Mouse (Mus musculus) frontal cortex, adult 2 months (tissue): ENCODE measurements around the gene Ar. TPM values are rescaled to one million over a fixed set of nuclear protein-coding genes. Genes with fewer than 3 reads are reported as not detected.

ENCODE experiments used
- DNase-seq, 2 experiments: peaks; one replicate each; pipeline ENCODE4 v3.0.0; 2022; ENCODE audit warnings: low spot score in 1 of 2; ENCODE audit errors: extremely low spot score in 1 of 2
- polyA plus RNA-seq: library from polyadenylated mRNA; depleted of rRNA; stranded (reverse); fragments of >200 nt; gene quantifications from 2 replicates; pipeline ENCODE4 v1.2.3, GENCODE M21; 2012; rRNA removed

Gene Ar
- 2.5 and 2.7 TPM in 2 replicates for polyA plus RNA-seq

DNA sequence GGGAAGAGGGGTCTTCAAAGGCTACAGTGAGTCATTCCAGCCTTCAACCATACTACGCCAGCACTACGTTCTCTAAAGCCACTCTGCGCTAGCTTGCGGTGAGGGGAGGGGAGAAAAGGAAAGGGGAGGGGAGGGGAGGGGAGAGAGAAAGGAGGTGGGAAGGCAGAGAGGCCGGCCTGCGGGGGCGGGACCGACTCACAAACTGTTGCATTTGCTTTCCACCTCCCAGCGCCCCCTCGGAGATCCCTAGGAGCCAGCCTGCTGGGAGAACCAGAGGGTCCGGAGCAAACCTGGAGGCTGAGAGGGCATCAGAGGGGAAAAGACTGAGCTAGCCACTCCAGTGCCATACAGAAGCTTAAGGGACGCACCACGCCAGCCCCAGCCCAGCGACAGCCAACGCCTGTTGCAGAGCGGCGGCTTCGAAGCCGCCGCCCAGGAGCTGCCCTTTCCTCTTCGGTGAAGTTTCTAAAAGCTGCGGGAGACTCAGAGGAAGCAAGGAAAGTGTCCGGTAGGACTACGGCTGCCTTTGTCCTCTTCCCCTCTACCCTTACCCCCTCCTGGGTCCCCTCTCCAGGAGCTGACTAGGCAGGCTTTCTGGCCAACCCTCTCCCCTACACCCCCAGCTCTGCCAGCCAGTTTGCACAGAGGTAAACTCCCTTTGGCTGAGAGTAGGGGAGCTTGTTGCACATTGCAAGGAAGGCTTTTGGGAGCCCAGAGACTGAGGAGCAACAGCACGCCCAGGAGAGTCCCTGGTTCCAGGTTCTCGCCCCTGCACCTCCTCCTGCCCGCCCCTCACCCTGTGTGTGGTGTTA, at the start of gene Ar:
Ar (plus strand) TSS at position 239 of the 812 bp plus-strand sequence.
- no peak for DNase-seq

DNA sequence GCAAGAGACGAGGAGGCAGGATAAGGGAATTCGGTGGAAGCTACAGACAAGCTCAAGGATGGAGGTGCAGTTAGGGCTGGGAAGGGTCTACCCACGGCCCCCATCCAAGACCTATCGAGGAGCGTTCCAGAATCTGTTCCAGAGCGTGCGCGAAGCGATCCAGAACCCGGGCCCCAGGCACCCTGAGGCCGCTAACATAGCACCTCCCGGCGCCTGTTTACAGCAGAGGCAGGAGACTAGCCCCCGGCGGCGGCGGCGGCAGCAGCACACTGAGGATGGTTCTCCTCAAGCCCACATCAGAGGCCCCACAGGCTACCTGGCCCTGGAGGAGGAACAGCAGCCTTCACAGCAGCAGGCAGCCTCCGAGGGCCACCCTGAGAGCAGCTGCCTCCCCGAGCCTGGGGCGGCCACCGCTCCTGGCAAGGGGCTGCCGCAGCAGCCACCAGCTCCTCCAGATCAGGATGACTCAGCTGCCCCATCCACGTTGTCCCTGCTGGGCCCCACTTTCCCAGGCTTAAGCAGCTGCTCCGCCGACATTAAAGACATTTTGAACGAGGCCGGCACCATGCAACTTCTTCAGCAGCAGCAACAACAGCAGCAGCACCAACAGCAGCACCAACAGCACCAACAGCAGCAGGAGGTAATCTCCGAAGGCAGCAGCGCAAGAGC, 1.3 kb downstream of the Ar start:
- DNase-seq: peak in 1 of 2 experiments; percentile 28

DNA sequence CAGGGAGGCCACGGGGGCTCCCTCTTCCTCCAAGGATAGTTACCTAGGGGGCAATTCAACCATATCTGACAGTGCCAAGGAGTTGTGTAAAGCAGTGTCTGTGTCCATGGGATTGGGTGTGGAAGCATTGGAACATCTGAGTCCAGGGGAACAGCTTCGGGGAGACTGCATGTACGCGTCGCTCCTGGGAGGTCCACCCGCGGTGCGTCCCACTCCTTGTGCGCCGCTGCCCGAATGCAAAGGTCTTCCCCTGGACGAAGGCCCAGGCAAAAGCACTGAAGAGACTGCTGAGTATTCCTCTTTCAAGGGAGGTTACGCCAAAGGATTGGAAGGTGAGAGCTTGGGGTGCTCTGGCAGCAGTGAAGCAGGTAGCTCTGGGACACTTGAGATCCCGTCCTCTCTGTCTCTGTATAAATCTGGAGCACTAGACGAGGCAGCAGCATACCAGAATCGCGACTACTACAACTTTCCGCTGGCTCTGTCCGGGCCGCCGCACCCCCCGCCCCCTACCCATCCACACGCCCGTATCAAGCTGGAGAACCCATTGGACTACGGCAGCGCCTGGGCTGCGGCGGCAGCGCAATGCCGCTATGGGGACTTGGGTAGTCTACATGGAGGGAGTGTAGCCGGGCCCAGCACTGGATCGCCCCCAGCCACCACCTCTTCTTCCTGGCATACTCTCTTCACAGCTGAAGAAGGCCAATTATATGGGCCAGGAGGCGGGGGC, 2.0 kb downstream of the Ar start:
- DNase-seq: peak in 1 of 2 experiments; percentile 8

DNA sequence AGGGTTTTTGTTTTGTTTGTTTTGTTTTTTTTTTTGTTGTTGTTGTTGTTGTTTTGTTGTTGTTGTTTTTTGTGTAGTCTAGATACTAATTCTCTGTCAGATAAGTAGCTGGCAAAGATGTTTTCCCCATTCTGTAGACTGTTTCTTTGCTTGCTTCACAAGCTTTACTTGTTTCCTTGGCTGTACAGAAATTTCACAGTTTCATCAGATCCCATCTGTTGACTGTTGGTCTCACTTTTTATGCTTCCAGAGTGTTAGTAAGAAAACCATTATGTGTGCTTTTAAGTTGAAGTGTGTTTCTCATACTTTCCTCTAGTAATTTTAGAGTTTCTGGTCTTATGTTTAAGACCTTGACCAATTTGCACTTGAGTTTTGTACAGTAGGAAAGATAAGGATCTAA, 41.2 kb downstream of the Ar start:
- peak in 1 of 2 experiments; percentile 20 for DNase-seq

DNA sequence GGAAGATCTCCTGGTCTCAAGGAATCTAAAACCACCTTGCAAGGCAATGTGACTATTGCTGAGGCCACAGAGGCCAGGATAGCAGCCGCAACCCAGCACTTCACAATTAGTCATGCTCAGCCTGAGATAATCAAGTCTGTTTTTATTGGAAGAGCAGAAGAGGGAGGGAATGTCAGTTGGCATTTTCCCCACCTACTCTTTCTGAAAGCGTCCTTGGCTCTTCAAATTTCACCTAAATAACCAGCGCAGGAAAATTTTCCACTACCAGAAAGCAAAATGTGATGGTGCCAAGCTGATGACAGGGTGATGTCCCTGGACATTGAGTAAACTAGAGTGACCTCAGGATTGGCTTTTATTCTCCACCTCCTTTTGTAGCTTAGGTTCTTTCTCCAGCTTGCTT, 57.2 kb downstream of the Ar start:
- DNase-seq: no peak

DNA sequence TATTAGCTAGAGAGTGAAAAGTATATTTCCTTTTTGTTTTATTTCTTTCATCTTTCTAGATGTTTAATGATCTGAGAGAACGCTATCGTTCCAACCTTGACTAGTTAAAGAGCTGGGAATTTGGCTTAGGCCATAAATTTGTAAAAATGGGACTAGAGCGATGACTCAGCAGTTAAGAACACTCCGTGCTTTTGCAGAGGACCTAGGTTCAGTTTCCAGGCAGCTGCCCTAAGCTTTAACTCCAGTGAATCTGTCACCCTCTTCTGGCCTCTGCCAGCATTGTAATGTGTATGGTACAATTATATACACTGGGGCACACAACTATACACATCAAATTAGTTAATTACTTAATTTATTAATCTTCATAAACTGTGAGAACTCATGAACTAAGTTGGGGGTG, 58.6 kb downstream of the Ar start:
- DNase-seq: peak in 1 of 2 experiments; percentile 2

DNA sequence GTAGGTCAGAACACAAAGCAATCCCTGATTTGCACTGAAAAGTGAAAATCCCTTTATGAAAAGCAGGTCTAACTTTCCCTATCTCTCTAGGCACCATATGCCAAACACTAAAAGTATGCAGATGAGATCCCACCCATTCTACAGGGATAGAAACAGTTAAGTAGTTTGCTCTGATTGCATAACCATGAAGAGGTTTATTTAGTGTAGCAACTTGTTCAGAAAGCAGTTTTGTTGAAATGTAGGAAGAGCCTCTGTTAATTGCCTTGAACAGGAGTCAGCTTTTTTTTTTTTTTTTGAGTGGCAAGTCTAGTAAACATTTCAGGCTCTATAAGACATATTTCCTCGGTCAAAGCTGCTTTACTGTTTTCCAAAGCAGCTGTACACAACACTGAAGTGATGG, 67.5 kb downstream of the Ar start:
- DNase-seq: no peak

DNA sequence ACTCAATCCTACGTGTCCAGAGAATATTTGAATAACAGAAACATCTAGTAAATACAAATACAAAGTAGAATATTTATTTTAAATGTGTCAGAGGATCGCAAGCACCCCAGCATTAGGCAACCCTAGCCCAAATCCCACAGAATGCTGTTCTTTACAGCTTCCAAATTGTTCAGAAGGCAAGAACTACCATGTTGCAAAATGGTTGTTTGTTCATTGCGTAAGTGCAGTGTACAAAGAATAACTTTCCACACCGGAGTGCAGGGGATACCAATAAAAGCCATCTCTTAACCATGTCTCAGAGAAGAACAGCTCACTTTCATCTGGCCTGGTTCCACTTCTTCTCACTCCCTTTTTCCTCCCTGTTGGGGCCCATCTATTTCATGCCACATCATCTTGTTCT, 90.4 kb downstream of the Ar start:
- DNase-seq: no peak

DNA sequence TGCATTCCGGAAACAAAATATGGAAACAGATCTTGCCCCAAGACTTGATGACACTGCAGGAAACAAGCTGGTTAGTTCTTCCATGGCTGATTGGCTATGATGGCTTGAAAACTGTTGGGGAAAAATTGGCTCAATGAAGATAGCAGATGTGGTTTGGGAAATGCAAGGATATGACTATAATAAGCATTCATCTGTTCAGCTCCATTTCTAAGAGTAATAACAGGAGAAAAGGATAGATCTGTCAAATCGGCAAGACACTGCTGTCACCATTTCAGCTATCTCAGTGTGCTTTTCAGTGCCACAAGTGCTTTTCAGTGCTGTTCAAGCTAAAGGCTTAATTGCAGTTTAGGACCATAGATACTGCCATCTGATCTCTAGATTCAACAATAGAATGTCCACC, 96.5 kb downstream of the Ar start:
- no peak for DNase-seq

DNA sequence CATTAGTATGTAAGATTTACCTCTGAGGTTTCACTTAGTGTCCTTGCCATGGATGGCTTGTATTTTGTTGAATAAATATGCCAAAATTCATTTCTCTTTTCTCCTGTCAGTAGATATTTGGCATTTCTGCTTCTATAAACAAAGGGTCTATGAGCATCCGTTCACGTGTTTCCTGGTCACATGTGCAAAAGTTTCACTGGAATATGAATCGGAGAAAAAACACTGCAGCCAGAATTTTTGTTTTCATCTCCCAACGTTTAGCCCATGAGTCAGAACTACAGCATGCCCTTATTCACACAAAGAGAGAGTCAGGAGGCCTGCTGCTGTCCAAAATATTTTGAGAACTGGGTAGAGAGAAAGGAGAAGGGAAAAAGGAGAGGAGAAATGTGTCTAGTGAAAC, 99.8 kb downstream of the Ar start:
- no peak for DNase-seq

DNA sequence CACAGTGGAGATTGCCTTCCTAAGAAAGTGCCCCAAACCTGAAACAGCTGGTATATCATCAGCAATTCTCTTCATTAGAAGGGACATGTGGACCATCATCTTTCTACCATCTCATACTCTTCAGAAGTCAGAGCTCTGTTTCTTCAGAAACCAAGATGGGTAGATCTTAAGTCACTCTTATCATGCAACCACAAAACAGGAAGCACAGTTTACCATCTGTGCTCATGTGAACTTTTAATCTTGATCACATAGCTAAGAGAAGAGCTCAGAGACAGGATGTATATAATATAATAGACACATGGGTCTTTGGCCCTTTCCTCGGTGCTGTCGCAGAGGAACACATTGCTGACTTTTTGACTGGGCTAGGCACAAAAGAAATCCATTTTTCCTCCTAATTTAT, 111.1 kb downstream of the Ar start:
- DNase-seq: no peak

DNA sequence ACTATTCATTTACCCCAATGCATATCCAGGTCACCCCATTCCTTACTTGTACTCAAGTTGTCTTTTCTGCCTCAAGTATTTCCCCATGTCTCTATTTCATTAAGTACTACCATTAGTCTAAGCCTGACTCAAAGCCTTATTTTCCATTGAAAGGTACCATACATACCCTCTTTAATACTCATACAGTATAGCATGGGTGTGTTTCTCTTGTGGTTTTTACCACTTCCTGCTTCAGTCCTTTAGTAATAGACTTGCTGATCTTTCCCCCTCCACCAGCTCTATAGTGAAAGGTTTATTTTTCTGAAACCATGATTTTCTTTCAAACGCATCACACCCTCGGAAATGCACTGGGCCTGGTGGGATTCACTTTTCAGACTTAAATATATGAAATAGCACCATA, 117.2 kb downstream of the Ar start:
- DNase-seq: no peak

DNA sequence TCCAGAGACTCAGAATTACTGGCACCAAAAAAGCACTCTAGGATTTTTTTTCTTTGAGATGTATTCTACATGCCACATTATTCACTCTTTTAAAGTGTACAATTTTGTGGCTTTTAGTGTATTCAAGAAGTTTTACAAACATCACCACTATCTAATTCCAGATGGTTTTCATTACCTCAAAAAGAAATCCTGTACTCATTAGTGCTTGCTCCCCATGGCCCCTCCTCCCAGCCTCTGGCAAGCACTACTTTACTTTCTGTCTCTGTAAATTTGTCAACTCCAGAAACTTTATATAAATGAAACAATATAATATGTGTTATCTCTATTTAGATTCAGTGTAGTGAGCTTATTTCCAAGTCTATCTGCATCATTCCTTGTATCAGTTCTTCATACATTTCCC, 122.8 kb downstream of the Ar start:
- no peak for DNase-seq

DNA sequence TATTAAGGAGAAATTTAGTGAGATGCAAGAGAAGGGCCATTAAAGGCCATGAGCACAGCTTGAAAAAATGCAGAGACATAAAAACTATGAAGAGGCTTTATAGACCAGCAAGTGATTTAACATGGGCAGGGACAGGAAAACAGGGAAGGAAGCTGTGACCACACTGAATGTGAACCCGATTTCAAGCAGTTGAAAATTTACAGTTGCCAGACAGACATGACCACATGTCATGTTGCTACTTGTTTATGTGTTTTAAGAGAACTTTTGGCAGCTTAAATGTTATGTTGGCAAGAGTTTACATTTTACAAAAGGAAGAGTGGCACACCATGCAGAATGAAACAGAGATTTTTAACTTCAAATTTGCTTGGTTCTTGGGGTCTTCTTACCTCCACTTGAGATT, 143.2 kb downstream of the Ar start:
- no peak for DNase-seq

DNA sequence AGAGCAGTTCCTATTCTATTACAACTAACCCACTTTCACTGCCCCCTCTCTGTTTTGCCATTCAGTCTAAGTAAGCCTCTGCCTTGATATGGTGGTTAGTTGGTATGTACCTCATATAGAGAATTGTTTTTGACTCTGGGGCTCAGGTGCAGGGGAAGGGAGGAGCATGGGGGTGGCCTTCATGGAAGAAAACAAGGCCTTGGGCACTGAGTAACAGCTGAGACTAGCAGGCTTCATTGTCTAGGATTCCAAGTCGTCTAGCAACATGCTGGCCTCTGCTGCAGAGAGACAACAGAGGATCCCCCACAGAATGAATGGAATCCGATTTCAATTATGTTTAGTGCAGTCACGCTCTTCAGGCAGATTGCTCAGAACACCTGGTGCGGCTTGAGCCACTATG, 152.1 kb downstream of the Ar start:
- no peak for DNase-seq

DNA sequence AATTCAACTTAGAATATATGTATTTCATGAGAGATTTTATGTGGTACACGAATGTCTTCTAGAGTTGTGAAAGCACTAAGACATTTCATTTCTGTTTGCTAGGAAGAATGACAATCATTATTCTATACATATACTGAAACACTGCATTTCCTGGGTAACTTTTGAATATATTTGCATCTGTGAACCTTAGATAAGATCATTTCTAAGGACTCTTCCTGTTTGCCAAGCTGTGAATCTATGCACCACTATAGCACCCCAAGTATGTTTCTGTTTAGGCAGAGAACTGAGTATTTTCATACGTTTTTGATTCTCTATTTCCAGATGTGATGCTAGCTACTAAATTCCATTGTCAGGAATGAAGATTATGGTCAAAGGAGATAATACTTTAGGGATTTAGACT, 153.4 kb downstream of the Ar start:
- no peak for DNase-seq

DNA sequence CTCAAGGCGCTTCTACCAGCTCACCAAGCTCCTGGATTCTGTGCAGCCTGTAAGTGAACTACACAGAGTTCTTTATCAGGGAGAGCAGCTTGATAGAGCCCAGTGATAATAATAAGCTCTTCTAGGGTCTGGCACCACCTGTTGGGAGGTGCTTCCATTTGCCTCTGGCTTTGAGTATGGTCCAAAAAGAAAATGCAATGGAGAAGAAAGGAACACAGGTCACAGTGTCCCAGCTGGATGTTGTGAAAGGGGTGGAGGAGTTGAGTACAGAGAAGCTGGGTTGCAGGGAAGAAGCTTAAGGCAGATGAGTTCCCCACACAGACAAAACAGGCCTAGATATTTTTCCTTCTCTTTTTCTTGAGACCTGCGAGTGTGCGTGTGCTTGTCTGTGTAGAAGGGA, 167.4 kb downstream of the Ar start:
- no peak for DNase-seq

DNA sequence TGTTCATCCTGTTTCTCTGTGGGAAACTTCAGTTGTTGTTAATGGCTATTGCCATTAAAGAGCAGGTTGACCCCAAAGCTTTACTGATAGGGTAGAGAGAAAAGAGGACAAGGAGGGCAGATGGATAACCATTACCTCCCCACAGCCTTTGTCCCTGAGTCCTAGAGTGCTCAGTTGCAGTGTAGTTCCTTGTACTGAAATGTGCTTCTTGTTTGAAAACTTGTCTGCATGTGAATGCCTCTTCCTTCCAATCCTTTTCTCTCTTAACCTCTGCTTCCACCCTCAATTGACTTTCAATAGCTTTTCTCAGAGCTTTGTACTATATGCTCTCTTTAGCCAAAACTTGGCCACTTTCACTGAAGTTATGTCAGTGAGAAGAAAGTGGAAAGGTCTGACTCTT, 168.9 kb downstream of the Ar start:
- DNase-seq: no peak

DNA sequence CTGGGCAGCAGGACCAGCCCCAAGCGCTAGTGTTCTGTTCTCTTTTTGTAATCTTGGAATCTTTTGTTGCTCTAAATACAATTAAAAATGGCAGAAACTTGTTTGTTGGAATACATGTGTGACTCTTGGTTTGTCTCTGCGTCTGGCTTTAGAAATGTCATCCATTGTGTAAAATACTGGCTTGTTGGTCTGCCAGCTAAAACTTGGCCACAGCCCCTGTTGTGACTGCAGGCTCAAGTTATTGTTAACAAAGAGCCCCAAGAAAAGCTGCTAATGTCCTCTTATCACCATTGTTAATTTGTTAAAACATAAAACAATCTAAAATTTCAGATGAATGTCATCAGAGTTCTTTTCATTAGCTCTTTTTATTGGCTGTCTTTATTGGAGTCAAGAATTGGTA, 174.5 kb downstream of the Ar start:
- DNase-seq: no peak

DNA sequence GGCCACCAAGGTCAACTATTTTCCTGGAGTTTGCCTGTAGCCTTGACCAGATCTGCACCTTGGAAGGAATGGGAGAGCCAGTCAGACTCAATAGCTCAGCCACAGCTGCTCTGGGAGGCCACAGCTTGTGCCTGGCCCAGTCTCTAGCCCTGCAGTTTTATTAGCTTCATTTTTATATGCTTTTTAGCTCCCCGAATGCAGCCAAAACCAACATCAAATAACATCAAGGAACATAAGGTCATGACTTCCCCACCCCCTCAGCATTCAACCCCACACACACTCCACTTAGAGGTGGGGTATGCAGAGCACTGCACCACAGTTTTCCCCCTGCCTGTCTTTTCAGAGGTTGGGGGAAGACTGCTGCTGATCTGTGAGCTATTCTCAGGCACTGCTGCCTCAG, 198.9 kb downstream of the Ar start:
- no peak for DNase-seq

DNA sequence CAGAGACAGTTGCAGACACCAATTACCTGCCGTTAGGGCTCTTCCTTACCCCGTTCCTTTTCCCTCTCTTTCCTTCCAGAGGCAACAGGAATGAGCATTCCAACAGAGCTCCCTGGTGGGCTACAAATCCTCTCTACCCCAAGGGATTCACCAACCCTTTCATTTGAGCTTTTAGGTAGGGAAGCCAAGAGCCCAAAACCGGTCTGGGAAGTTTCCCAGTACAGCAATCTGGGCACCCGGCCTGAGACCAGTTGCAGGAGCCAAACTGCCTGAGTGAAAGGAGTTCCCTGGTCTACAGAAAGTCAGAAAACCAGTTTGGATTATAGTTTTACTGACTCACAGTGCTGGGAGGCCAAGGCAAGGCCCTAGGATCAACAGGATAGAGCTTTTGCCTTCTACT, 199.5 kb downstream of the Ar start:
- no peak for DNase-seq
